Mouse (Mus musculus): ENCODE results near the gene 2310034G01Rik. TPM values are rescaled to one million over a fixed set of nuclear protein-coding genes. Genes with fewer than 3 reads are reported as not detected.

Gene 2310034G01Rik
- 1.5 and 2.1 TPM in 2 replicates for polyA plus RNA-seq (2015; fragmentation: Nextera tagmentation; extraction: Ambion mirVana)

DNA sequence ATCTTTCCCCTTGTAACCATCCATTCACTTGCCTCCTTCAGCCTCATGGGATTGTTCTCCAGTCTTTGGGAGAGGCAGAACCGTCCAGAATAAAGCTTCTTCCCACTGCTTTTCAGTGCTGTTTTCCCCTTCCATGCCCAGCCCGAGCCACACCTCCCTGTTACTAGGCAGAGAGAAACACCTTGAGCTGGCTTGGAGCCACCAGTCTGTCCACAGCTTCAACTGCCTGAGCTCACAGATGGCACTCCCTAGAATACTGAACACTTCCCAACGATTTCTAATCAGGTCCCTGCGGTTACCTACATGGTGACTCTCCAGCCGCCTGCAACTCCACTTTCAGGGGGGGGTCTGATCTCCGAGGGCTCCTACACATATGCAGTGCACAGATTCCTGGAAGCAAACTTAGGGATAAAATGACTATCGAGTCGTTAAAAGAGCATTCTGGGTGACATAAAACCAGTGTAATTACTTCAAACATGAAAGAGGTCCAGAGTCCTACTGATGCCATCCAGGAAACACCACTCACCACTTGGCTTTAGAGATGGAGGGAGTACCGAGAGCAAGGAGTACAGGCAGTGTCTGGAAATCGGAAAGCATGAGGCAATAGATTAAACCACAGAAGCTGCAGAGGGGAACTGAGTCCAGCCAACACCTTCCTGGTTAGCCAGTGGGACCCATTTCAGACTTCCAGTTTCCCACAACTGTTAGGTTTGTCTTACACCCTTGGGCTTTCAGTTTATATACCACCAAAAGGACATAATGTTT, at the start of gene 2310034G01Rik:
TSS of gene 2310034G01Rik (minus strand) at position 135 of the 765 bp plus-strand sequence.
- no peaks in the 10 kb centered on the region for H3K36me3 ChIP-seq
- WGBS = 47% methylated on average over 10 of the region's 10 CpGs
- H3K4me1 ChIP-seq = peaks cover 11% of the 10 kb centered on the region
- peak within 1 kb of the TSS; percentile 86 for H3K27ac ChIP-seq
- no peaks in the 10 kb centered on the region for H3K27me3 ChIP-seq
- no peak for ATAC-seq (ENCODE audit: insufficient number of reproducible peaks, low FRiP score, low TSS enrichment, low read depth)
- H3K9me3 ChIP-seq = no peaks in the 10 kb centered on the region; the same call in 1 of the 2 replicates
- H3K4me3 ChIP-seq = peak within 1 kb of the TSS; percentile 69
- peak within 1 kb of the TSS; percentile 87 for H3K4me2 ChIP-seq
- H3K9ac ChIP-seq = peak within 1 kb of the TSS; percentile 88

DNA sequence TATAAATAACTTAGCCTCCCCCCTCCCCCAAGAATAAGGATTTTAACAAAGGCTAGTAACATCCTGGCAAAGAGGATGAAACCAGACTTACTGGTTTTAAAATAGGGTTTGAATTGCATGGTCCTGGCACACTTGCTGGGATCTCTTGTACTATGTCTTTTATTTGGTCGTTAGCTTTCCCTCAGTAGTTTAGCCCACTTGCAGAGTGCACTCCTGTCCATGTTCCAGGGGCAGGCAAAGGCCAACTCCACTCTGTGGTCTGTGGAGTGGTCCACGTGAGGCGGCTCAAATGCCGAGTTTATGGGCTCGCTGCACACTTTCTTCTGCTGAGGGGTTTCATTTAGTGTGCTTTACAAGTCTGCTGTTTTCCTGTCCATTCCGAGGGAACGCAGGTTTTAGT, 49.8 kb upstream of the 2310034G01Rik start:
- no peaks in the 10 kb centered on the region for H3K9me3 ChIP-seq
- peaks cover 29% of the 10 kb centered on the region for H3K36me3 ChIP-seq
- 0 out of 2 replicates have a peak overlapping the region, but pooled peaks have one; percentile 24 for H3K4me2 ChIP-seq
- ATAC-seq (ENCODE audit: insufficient number of reproducible peaks, low FRiP score, low TSS enrichment, low read depth) = no peak
- no peak overlapping the region for H3K4me3 ChIP-seq
- no peaks in the 10 kb centered on the region for H3K27me3 ChIP-seq
- no peak overlapping the region for H3K9ac ChIP-seq
- WGBS = 27% methylated on average over 7 of the region's 7 CpGs
- no peak overlapping the region; the same call in 1 of the 2 replicates for H3K27ac ChIP-seq
- peaks cover 32% of the 10 kb centered on the region for H3K4me1 ChIP-seq

DNA sequence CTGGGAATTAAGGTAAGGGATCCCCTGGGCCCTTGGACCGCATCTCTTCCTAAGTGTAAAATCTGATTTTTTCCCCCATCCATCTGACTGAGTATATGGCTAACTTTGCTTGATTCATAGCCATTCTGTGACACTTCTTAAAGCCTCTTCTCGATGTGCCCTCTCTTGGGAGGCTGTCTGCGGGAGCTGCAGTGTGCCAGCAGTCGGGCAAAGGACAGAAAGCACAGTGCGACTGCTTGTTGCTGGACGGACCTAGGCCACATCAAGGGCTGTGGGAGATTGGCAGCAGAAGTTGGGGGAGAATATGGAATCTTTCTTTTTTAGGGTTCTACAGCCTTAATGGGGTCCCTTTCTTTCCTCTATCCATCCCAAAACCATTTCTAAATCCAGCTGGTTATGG, 49.3 kb upstream of the 2310034G01Rik start:
- Histone ChIP-seq H3K9ac (no peak overlapping the region), H3K27ac (peak overlapping the region; percentile 28; the same call in 1 of the 2 replicates)
- no peak for ATAC-seq (ENCODE audit: insufficient number of reproducible peaks, low FRiP score, low TSS enrichment, low read depth)

DNA sequence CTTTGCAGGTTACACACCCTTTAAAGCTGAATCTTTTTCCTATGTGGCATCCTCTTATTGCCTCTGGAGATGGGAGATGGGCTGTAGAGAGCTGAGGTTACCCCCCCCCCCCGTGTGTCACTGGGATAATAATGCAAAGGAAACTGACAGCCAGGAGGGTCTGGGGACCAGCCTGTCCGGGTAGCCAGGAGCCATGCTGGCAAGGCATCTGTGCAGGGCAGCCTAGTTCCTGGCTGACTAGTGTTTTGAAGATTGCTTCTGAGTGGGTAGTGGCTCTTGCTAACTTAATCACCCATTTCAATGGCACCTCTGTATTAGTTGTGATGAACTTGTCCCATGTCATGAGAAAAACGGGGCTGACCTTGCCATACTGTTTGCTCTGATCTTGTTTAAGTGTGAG, 48.3 kb upstream of the 2310034G01Rik start:
- Histone ChIP-seq H3K9me3 (no peaks in the 10 kb centered on the region), H3K27ac (no peak overlapping the region), H3K4me1 (peaks cover 45% of the 10 kb centered on the region), H3K9ac (no peak overlapping the region), H3K4me2 (peak overlapping the region; percentile 81), H3K27me3 (no peaks in the 10 kb centered on the region), H3K4me3 (peak overlapping the region; percentile 89), H3K36me3 (peaks cover 17% of the 10 kb centered on the region)
- no peak for ATAC-seq (ENCODE audit: insufficient number of reproducible peaks, low FRiP score, low TSS enrichment, low read depth)
- WGBS = 42% methylated on average over 3 of the region's 3 CpGs

More for the DNA sequence above, 49.3 kb upstream of the 2310034G01Rik start:
- whole genome bisulfite sequencing = 72% methylated on average over 6 of the region's 6 CpGs
- Histone ChIP-seq H3K4me3 (no peak overlapping the region), H3K36me3 (peaks cover 25% of the 10 kb centered on the region), H3K4me1 (peaks cover 36% of the 10 kb centered on the region), H3K27me3 (no peaks in the 10 kb centered on the region), H3K9me3 (no peaks in the 10 kb centered on the region), H3K4me2 (no peak overlapping the region)

DNA sequence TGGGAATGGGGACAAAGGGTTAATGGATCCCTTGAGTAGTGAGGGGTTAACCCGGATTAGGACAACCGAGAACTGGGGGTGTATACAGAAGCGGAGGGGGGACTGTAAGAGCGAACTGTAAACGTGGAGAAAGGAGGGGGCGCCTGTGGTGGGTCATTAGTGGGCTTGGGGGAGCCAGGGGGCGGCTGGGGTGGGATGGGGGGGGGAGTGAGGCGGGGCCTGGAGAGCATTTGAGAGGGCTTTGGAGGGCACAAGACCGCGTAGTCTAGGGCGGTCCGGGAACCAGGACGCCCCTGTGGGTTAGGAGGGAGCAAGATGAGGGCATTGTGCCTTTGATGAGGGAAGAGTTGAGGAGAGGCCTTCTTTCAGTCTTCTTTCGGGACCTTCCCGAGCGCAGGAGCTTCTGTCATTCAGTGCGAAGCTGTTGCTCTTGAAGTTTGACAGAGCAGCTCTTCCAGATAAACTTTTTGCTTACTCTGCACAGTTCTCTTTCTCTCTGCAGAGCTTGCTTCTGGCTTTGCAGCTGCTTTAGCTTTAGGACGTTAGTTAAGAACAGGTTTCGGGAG, 47.4 kb upstream of the 2310034G01Rik start:
- peak overlapping the region; percentile 81 for H3K4me2 ChIP-seq
- ATAC-seq (ENCODE audit: insufficient number of reproducible peaks, low FRiP score, low TSS enrichment, low read depth) = no peak
- no peaks in the 10 kb centered on the region for H3K27me3 ChIP-seq
- peak overlapping the region; percentile 85 for H3K9ac ChIP-seq
- H3K9me3 ChIP-seq = no peaks in the 10 kb centered on the region
- H3K4me1 ChIP-seq = peaks cover 47% of the 10 kb centered on the region
- peaks cover 8% of the 10 kb centered on the region for H3K36me3 ChIP-seq
- H3K27ac ChIP-seq = peak overlapping the region; percentile 90
- H3K4me3 ChIP-seq = peak overlapping the region; percentile 89
- WGBS = 2% methylated on average over 18 of the region's 19 CpGs

DNA sequence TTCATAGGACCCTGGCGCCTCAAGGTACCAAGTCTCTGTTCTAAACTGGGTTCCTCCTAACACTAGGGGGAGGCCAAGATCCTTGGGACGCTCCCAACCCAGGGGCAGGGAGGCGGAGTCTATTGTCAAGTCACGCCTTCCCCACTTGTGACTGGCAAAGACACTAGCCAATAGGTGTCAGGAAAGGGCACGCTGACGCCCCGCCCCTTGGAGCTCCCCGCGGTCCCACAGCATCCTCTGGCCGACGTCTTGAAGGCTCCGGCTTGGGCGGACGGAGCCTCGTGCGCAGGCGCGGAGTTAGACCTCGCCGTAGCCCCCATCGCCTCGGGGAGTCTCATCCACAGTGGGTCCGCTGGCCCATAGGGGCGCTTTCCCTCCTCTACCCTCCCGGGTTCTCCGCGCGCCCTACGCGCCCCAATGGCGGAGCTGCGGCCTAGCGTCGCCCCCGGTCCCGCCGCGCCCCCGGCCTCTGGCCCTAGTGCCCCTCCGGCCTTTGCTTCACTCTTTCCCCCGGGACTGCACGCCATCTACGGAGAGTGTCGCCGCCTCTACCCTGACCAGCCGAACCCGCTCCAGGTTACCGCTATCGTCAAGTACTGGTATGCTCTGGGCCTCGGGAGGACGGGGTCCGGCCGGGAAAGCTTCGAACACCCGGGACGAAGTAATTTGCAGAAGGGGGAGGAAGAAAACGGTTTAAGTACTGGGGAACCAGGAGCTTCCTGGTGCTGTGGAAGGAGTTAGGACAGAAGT, 46.8 kb upstream of the 2310034G01Rik start, which contains the start of gene Sufu:
TSS of gene Sufu (plus strand) at position 211 of the 750 bp plus-strand sequence.
- Histone ChIP-seq H3K4me1 (peaks cover 49% of the 10 kb centered on the region), H3K27me3 (no peaks in the 10 kb centered on the region), H3K36me3 (peaks cover 8% of the 10 kb centered on the region), H3K4me3 (peak within 1 kb of the TSS; percentile 89), H3K9me3 (no peaks in the 10 kb centered on the region), H3K4me2 (peak within 1 kb of the TSS; percentile 81), H3K9ac (peak within 1 kb of the TSS; percentile 85), H3K27ac (peak within 1 kb of the TSS; percentile 90)
- under 1% methylated on average over 57 of the region's 57 CpGs for WGBS
- peak; percentile 90 for ATAC-seq (ENCODE audit: insufficient number of reproducible peaks, low FRiP score, low TSS enrichment, low read depth)

DNA sequence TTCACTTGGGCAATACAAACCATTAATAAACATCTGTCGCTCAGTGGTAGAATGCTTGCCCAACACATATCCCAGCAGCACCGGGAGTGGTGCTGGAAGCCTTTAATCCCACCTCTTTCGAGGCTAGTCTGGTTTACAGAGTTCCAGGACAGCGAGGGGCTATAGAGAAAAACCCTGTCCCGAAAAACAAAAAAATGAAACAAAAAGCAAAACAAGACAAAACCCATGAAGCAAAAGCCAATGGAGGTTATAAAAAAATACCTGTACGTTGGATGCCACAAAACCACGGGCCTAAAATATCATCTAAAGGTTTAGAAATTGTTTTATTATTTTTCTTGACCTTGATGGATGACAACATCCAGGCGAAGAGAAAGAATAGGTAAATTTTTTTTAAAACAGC, 46.0 kb upstream of the 2310034G01Rik start:
- Histone ChIP-seq H3K27ac (peak overlapping the region; percentile 43), H3K9ac (no peak overlapping the region), H3K4me3 (peak overlapping the region; percentile 82), H3K9me3 (no peaks in the 10 kb centered on the region), H3K4me2 (peak overlapping the region; percentile 81), H3K27me3 (no peaks in the 10 kb centered on the region), H3K4me1 (peaks cover 51% of the 10 kb centered on the region), H3K36me3 (peaks cover 6% of the 10 kb centered on the region)
- WGBS = 10% methylated on average over 8 of the region's 8 CpGs
- ATAC-seq (ENCODE audit: insufficient number of reproducible peaks, low FRiP score, low TSS enrichment, low read depth) = no peak

DNA sequence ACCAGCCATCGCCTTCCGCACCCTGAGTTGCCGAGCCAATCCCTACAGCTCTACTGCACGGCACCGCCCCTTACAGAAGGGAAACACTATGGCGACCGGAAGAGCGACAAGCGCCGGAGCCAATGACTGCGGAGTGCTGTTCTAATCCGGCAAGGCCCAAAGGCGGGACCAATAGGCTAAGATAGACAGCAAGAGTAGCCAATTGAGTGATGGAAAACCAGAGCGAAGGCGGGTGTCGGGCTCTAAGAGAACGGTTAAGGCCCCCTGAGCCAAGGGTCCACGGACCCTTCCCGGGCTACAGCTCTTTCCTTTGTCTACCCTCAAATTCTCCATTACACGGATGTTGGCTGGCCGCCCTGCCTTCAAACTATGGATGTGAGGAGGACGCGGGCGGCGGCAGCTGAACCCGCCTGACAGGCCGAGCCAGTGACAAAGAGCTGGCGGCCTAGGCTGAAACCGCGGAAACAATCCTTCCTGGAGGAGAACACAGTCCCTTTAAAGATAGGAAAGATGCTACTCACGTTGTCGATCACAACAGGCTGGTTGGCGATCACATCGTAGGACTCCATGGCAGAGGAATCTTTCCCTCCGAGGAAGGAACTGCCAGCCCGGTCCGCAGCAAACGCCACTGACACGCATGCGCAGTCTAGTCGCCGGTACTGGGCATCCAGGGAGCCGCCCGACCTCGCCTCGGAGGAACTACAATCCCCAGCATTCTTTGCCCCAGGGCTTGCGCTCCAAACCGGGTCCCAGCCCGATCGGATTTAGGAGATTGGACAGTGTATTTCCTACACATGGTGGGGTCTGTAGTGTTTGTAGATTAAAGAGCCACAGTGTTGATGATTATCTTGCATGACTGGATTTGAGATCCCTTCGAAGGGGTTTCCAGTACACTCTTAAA, 45.3 kb upstream of the 2310034G01Rik start, which contains the start of gene Actr1a:
TSS of gene Actr1a (minus strand) at position 640 of the 901 bp plus-strand sequence.
- H3K4me3 ChIP-seq = peak within 1 kb of the TSS; percentile 89
- H3K9me3 ChIP-seq = no peaks in the 10 kb centered on the region
- H3K4me1 ChIP-seq = peaks cover 51% of the 10 kb centered on the region
- WGBS = under 1% methylated on average over 51 of the region's 51 CpGs
- H3K9ac ChIP-seq = peak within 1 kb of the TSS; percentile 68
- H3K27ac ChIP-seq = peak within 1 kb of the TSS; percentile 81
- H3K27me3 ChIP-seq = no peaks in the 10 kb centered on the region
- ATAC-seq (ENCODE audit: insufficient number of reproducible peaks, low FRiP score, low TSS enrichment, low read depth) = peak; percentile 91
- H3K36me3 ChIP-seq = 0 out of 2 replicates have a peak, but pooled peaks cover 3% of the 10 kb centered on the region
- H3K4me2 ChIP-seq = peak within 1 kb of the TSS; percentile 84

DNA sequence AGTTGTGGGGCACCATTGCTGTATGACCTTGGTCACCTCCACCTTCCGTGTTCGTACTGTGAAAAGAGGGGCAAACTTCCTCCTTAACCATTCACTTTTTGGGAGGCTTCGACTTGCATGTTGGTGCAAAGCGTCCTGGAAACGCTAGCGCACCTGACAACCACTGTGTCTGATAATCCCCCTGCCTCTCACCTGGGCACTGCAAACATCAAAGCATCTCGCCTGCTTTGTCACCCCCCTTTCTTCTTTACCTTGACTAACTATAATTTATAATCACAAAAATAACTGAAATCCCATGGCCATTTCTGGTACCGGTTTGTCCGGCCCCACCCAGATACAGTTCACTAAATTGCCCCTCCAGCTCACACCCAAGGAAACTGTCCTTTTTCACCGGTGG, 44.6 kb upstream of the 2310034G01Rik start:
- Histone ChIP-seq H3K27ac (no peak overlapping the region), H3K4me1 (peaks cover 46% of the 10 kb centered on the region), H3K9me3 (no peaks in the 10 kb centered on the region), H3K9ac (peak overlapping the region; percentile 26; the same call in 1 of the 2 replicates), H3K27me3 (no peaks in the 10 kb centered on the region), H3K4me2 (peak overlapping the region; percentile 84), H3K36me3 (0 out of 2 replicates have a peak, but pooled peaks cover 3% of the 10 kb centered on the region), H3K4me3 (peak overlapping the region; percentile 82)
- no peak for ATAC-seq (ENCODE audit: insufficient number of reproducible peaks, low FRiP score, low TSS enrichment, low read depth)
- WGBS = 6% methylated on average over 10 of the region's 10 CpGs

DNA sequence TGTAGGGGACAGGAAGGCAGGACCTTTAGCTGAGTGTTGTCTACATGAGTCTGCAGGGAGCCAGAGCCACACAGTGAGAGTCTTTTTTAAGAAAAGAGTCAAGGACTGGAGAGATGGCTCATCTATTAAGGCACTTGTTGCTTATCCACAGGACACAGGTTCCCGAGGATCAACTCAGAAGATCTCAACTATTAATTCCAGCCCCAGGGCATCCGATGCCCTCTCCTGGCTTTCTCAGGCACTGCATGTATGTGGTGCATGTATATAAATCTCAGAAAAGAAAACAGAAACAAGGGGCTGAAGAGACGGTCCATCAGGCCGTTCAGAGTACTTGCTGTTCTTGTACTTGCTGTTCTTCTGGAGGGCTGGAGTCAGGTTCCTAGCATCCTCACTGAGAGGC, 41.9 kb upstream of the 2310034G01Rik start:
- Histone ChIP-seq H3K4me3 (no peak overlapping the region), H3K4me1 (peaks cover 28% of the 10 kb centered on the region), H3K4me2 (no peak overlapping the region), H3K36me3 (peaks cover 8% of the 10 kb centered on the region), H3K9me3 (no peaks in the 10 kb centered on the region), H3K27ac (no peak overlapping the region), H3K27me3 (no peaks in the 10 kb centered on the region), H3K9ac (no peak overlapping the region)
- no peak for ATAC-seq (ENCODE audit: insufficient number of reproducible peaks, low FRiP score, low TSS enrichment, low read depth)
- WGBS = 43% methylated on average over 4 of the region's 4 CpGs

DNA sequence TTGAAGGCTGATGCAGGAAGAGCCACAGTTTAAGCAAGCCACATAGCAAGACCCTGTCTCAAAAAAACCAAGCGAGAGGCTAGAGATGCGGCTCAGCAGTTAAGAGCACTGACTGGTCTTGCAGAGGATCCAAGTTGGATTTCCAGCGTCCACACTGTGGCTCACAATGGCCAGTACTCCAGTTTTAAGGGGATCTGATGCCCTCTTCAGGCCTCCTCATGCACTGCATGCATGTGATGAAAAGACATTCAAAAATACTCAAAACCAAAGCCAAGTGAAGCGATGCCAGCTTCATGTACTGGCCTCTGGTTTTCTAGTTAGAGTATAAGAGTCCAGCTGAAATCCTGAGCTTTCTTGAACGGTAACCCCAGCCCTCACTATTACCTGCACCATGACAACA, 39.8 kb upstream of the 2310034G01Rik start:
- WGBS = 89% methylated on average over 5 of the region's 5 CpGs
- no peak for ATAC-seq (ENCODE audit: insufficient number of reproducible peaks, low FRiP score, low TSS enrichment, low read depth)
- H3K9ac ChIP-seq = no peak overlapping the region
- H3K4me3 ChIP-seq = no peak overlapping the region
- H3K27me3 ChIP-seq = no peaks in the 10 kb centered on the region
- peaks cover 21% of the 10 kb centered on the region for H3K36me3 ChIP-seq
- H3K4me2 ChIP-seq = no peak overlapping the region
- H3K27ac ChIP-seq = peak overlapping the region; percentile 57
- H3K4me1 ChIP-seq = peaks cover 21% of the 10 kb centered on the region
- no peaks in the 10 kb centered on the region for H3K9me3 ChIP-seq
